ENCODE assay signal across 10 mouse cellular contexts in the genomic region with DNA sequence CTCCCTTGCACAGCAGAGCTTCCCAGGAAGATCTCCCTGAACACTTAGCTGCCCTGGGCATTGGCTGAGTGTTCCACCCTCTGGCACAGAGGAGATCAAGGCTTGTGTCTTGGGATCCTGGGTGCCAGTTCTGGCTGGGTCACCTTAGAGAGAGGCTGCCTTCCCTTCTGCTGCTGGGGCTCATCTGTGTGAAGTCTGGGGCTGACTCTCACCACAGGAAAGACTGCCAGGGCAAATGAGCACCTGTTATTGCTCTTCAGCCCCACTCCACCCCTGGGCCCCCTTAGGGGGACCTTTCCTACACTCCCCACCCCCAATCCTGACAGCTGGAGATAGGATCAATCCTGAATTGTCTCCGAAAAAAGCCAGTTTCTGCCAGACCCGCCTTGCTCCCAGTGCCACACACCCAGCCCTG. TPM values are rescaled to one million over a fixed set of nuclear protein-coding genes. Genes with fewer than 3 reads are reported as not detected.
DNase-seq lines count a peak whose midpoint lies in the region; ATAC-seq and TF ChIP-seq lines count a peak whose summit lies in the region.
"Had no signal": no experiment of that assay in that cellular context is flagged by ENCODE, and none has a peak within 500 bp of the region (broad histone marks: within the 10 kb centered on the region; RNA-seq: fewer than 3 reads in every experiment).

No protein-coding gene starts in this region.

- H3K9me3 ChIP-seq in embryonic facial prominence, embryonic 12.5 days, result no peaks in the 10 kb centered on the region
- no peaks in the 10 kb centered on the region for H3K9me3 ChIP-seq in hindbrain, postnatal 0 days (ENCODE audit: low read length)
- H3K9me3 ChIP-seq in midbrain, postnatal 0 days (ENCODE audit: low read length), result no peaks in the 10 kb centered on the region
- H3K9me3 ChIP-seq: G1E had no signal

- no peak for ATAC-seq in embryonic facial prominence, embryonic 12.5 days (ENCODE audit: insufficient number of reproducible peaks, insufficient read depth, low FRiP score, low TSS enrichment)
- ATAC-seq in hindbrain, postnatal 0 days, result no peak; the same call in 1 of the 2 replicates
- peak; percentile 4; the same call in 1 of the 2 replicates for ATAC-seq in midbrain, postnatal 0 days (ENCODE audit: low FRiP score)

- H3K4me3 ChIP-seq in kidney, adult 2 months (ENCODE audit: insufficient read depth, low read depth, low read length), result peak overlapping the region; percentile 88; the same call in 1 of the 2 replicates
- peak overlapping the region; percentile 75 for H3K4me3 ChIP-seq in embryonic facial prominence, embryonic 12.5 days
- H3K4me3 ChIP-seq in hindbrain, postnatal 0 days (ENCODE audit: low read length), result peak overlapping the region; percentile 88
- peak overlapping the region; percentile 68 for H3K4me3 ChIP-seq in midbrain, postnatal 0 days (ENCODE audit: low read depth, low read length)

- no peaks in the 10 kb centered on the region for H3K27me3 ChIP-seq in kidney, adult 2 months (replicated peaks; ENCODE audit: control insufficient read depth, insufficient read depth, low read length)
- H3K27me3 ChIP-seq in embryonic facial prominence, embryonic 12.5 days, result no peaks in the 10 kb centered on the region; the same call in 1 of the 2 replicates
- no peaks in the 10 kb centered on the region for H3K27me3 ChIP-seq in hindbrain, postnatal 0 days (ENCODE audit: insufficient read depth, low read length)
- H3K27me3 ChIP-seq in midbrain, postnatal 0 days (ENCODE audit: insufficient read depth, low read length), result no peaks in the 10 kb centered on the region

- H3K4me1 ChIP-seq in kidney, adult 2 months (ENCODE audit: control insufficient read depth, insufficient read depth, low read length), result peaks cover 9% of the 10 kb centered on the region
- H3K4me1 ChIP-seq in embryonic facial prominence, embryonic 12.5 days, result peaks cover 9% of the 10 kb centered on the region
- H3K4me1 ChIP-seq in hindbrain, postnatal 0 days (ENCODE audit: insufficient read depth, low read length), result peaks cover 14% of the 10 kb centered on the region
- H3K4me1 ChIP-seq in midbrain, postnatal 0 days (ENCODE audit: insufficient read depth, low read length), result peaks cover 8% of the 10 kb centered on the region

- DNase-seq in kidney, adult 2 months, result no peak
- no peak for DNase-seq in kidney, adult 18-20 months
- no peak for DNase-seq in hindbrain, postnatal 0 days (ENCODE audit: low spot score)
- no peak for DNase-seq in midbrain, postnatal 0 days (ENCODE audit: low spot score)
- no peak for DNase-seq in layer of hippocampus, adult 9-10 months (ENCODE audit: low spot score)
- DNase-seq in embryo, embryonic 9.5 days (ENCODE audit: extremely low spot score), result no peak
- DNase-seq in right cerebral cortex, adult 2 months (ENCODE audit: low spot score in 2 of 2), result no peak

- peak overlapping the region; percentile 87 for H3K4me2 ChIP-seq in embryonic facial prominence, embryonic 12.5 days (replicated peaks)
- peak overlapping the region; percentile 87 for H3K4me2 ChIP-seq in hindbrain, postnatal 0 days (ENCODE audit: low read depth, low read length)
- H3K4me2 ChIP-seq in midbrain, postnatal 0 days (ENCODE audit: low read depth, low read length, poor library complexity, severe bottlenecking), result peak overlapping the region; percentile 78

- peak overlapping the region; percentile 67; the same call in 1 of the 2 replicates for H3K9ac ChIP-seq in embryonic facial prominence, embryonic 12.5 days
- H3K9ac ChIP-seq in hindbrain, postnatal 0 days (replicated peaks; ENCODE audit: low read length), result peak overlapping the region; percentile 79
- peak overlapping the region; percentile 76 for H3K9ac ChIP-seq in midbrain, postnatal 0 days (replicated peaks; ENCODE audit: low read length, poor library complexity, severe bottlenecking)

- no peaks in the 10 kb centered on the region for H3K36me3 ChIP-seq in kidney, adult 2 months (ENCODE audit: control insufficient read depth, insufficient read depth, low read length)
- H3K36me3 ChIP-seq in embryonic facial prominence, embryonic 12.5 days, result no peaks in the 10 kb centered on the region
- H3K36me3 ChIP-seq in hindbrain, postnatal 0 days (ENCODE audit: insufficient read depth, low read length), result no peaks in the 10 kb centered on the region
- H3K36me3 ChIP-seq in midbrain, postnatal 0 days (ENCODE audit: insufficient read depth, low read length), result no peaks in the 10 kb centered on the region
- H3K36me3 ChIP-seq: G1E had no signal

- TF ChIP-seq CTCF in kidney, adult 2 months (conservative IDR thresholded peaks at IDR 0.05; ENCODE audit: insufficient read depth, insufficient read length, low read depth, low read length), result no peak
- no peak for TF ChIP-seq CTCF in hindbrain, postnatal 0 days (IDR thresholded peaks at IDR 0.05; ENCODE audit: low read depth)
- TF ChIP-seq CTCF in midbrain, postnatal 0 days (IDR thresholded peaks at IDR 0.05), result no peak

- WGBS in kidney, adult 2 months, result 68% methylated on average over 2 of the region's 2 CpGs
- 50% methylated on average over 2 of the region's 2 CpGs for WGBS in embryonic facial prominence, embryonic 12.5 days
- WGBS in hindbrain, postnatal 0 days, result 49% methylated on average over 2 of the region's 2 CpGs
- 55% methylated on average over 2 of the region's 2 CpGs for WGBS in midbrain, postnatal 0 days

- no peak for TF ChIP-seq POLR2A in kidney, adult 2 months (IDR thresholded peaks at IDR 0.05; ENCODE audit: low read depth, low read length)

- peak overlapping the region; percentile 18; the same call in 1 of the 2 replicates for H3K27ac ChIP-seq in kidney, adult 2 months (ENCODE audit: insufficient read depth, low read depth, low read length)
- no peak overlapping the region for H3K27ac ChIP-seq in embryonic facial prominence, embryonic 12.5 days
- no peak overlapping the region for H3K27ac ChIP-seq in hindbrain, postnatal 0 days
- no peak overlapping the region for H3K27ac ChIP-seq in midbrain, postnatal 0 days (ENCODE audit: low read depth, low read length)

RNA-seq across cellular contexts. Expression of gene Capn5, which starts 1.0 kb away (rescaled TPM):
- 13.8 and 14.6 TPM in 2 replicates for polyA plus RNA-seq in kidney, adult 2 months (2012; rRNA removed)
- 5.0 and 5.7 TPM in 2 replicates for polyA plus RNA-seq in embryonic facial prominence, embryonic 12.5 days (2016; fragmentation: Nextera tagmentation; extraction: Ambion mirVana)
- total RNA-seq in hindbrain, postnatal 0 days (2014; rRNA removed), result 48.5 and 59.0 TPM in 2 replicates
- 20.2 and 23.0 TPM in 2 replicates for polyA plus RNA-seq in hindbrain, postnatal 0 days (2015; fragmentation: Nextera tagmentation; extraction: Ambion mirVana)
- total RNA-seq in midbrain, postnatal 0 days (2014; rRNA removed), result 40.0 and 51.9 TPM in 2 replicates
- 20.7 and 20.9 TPM in 2 replicates for polyA plus RNA-seq in midbrain, postnatal 0 days (2015; fragmentation: Nextera tagmentation; extraction: Ambion mirVana)

RNA-seq across cellular contexts. Expression of gene B3gnt6, which starts 22.2 kb away (rescaled TPM):
- 0.07 TPM in 1 of 2 replicates, not detected in the other for polyA plus RNA-seq in kidney, adult 2 months (2012; rRNA removed)
- not detected in 2 replicates for polyA plus RNA-seq in embryonic facial prominence, embryonic 12.5 days (2016; fragmentation: Nextera tagmentation; extraction: Ambion mirVana)
- 1.2 and 1.5 TPM in 2 replicates for total RNA-seq in hindbrain, postnatal 0 days (2014; rRNA removed)
- 0.76 and 1.2 TPM in 2 replicates for polyA plus RNA-seq in hindbrain, postnatal 0 days (2015; fragmentation: Nextera tagmentation; extraction: Ambion mirVana)
- total RNA-seq in midbrain, postnatal 0 days (2014; rRNA removed), result 1.5 and 2.0 TPM in 2 replicates
- polyA plus RNA-seq in midbrain, postnatal 0 days (2015; fragmentation: Nextera tagmentation; extraction: Ambion mirVana), result 1.3 TPM in 2 replicates
- polyA plus RNA-seq: limb, embryonic 11.5 days had no signal

RNA-seq across cellular contexts. Expression of gene Omp, which starts 31.8 kb away (rescaled TPM):
- 0.53 and 1.3 TPM in 2 replicates for polyA plus RNA-seq in kidney, adult 2 months (2012; rRNA removed)
- polyA plus RNA-seq in embryonic facial prominence, embryonic 12.5 days (2016; fragmentation: Nextera tagmentation; extraction: Ambion mirVana), result 0.43 and 0.46 TPM in 2 replicates
- 0.07 and 0.47 TPM in 2 replicates for total RNA-seq in hindbrain, postnatal 0 days (2014; rRNA removed)
- polyA plus RNA-seq in hindbrain, postnatal 0 days (2015; fragmentation: Nextera tagmentation; extraction: Ambion mirVana), result 0.48 and 0.49 TPM in 2 replicates
- total RNA-seq in midbrain, postnatal 0 days (2014; rRNA removed), result 0.55 and 0.57 TPM in 2 replicates
- polyA plus RNA-seq in midbrain, postnatal 0 days (2015; fragmentation: Nextera tagmentation; extraction: Ambion mirVana), result 0.22 and 0.46 TPM in 2 replicates
- polyA plus RNA-seq: G1E had no signal

RNA-seq across cellular contexts. Expression of gene Myo7a, which starts 57.8 kb away (rescaled TPM):
- polyA plus RNA-seq in kidney, adult 2 months (2012; rRNA removed), result 24.6 and 29.8 TPM in 2 replicates
- 14.0 and 16.1 TPM in 2 replicates for polyA plus RNA-seq in embryonic facial prominence, embryonic 12.5 days (2016; fragmentation: Nextera tagmentation; extraction: Ambion mirVana)
- total RNA-seq in hindbrain, postnatal 0 days (2014; rRNA removed), result 42.1 and 50.8 TPM in 2 replicates
- polyA plus RNA-seq in hindbrain, postnatal 0 days (2015; fragmentation: Nextera tagmentation; extraction: Ambion mirVana), result 10.7 and 11.9 TPM in 2 replicates
- 66.0 and 74.3 TPM in 2 replicates for total RNA-seq in midbrain, postnatal 0 days (2014; rRNA removed)
- polyA plus RNA-seq in midbrain, postnatal 0 days (2015; fragmentation: Nextera tagmentation; extraction: Ambion mirVana), result 11.1 and 14.6 TPM in 2 replicates
